Mouse (Mus musculus) left cerebral cortex, postnatal 14 days (tissue): ENCODE measurements at regions not wholly inside any gene's neighbourhood (a gene's known extent, or its start where the extent isn't known, plus 50 kb on each side); places are given as distances from the start of the nearest gene placed in this dataset.
"Not testable (repeated sequence)": the region's sequence is repeated elsewhere in the genome, so short reads cannot be mapped to it uniquely, and the experiment has no call there.

Source experiments
- DNase-seq, 2 experiments: peaks; one replicate each; pipeline ENCODE4 v3.0.0; 2021 to 2022; ENCODE audit warnings: low spot score in 2 of 2, mixed read lengths in 1 of 2
- intact Hi-C: fragments of 180-260 bp; cut with DNase I; formaldehyde crosslinking; loops from one replicate; pipeline ENCODE4 v1.15.1; 2025

GRCm38 (mm10) chr7:92984701-92985682 lies 94.7 kb upstream of the Fam181b start:
- intact Hi-C loops = no loop called here
- peak; percentile 15 to 23 for DNase-seq

- intact Hi-C loops = no loop called here
- DNase-seq = no peak
Observed at GRCm38 (mm10) chr7:92985683-92986070, 94.0 kb upstream of the Fam181b start.

- intact Hi-C loops = no loop called here
Observed at GRCm38 (mm10) chr7:92998886-92999285, 80.8 kb upstream of the Fam181b start.

GRCm38 (mm10) chr7:93006694-93007231 lies 72.9 kb upstream of the Fam181b start:
- intact Hi-C loops = not testable (repeated sequence)
- DNase-seq = peak; percentile 16 to 53

More at GRCm38 (mm10) chr7:92998886-92999285, 80.8 kb upstream of the Fam181b start:
- no peak for DNase-seq

GRCm38 (mm10) chr7:93007721-93008120 lies 71.9 kb upstream of the Fam181b start:
- DNase-seq = no peak
- intact Hi-C loops = no loop called here

- no peak for DNase-seq
- intact Hi-C loops = no loop called here
Observed at GRCm38 (mm10) chr7:93019390-93019789, 60.3 kb upstream of the Fam181b start.

- DNase-seq = no peak
- intact Hi-C loops = no loop called here
Observed at GRCm38 (mm10) chr7:93023489-93024130, 56.1 kb upstream of the Fam181b start.

GRCm38 (mm10) chr7:93026231-93026630 lies 53.4 kb upstream of the Fam181b start:
- DNase-seq = no peak
- intact Hi-C loops = no loop called here
